Mouse (Mus musculus) forebrain, postnatal 0 days (tissue): ENCODE measurements around the gene Plcl1. TPM values are rescaled to one million over a fixed set of nuclear protein-coding genes. Genes with fewer than 3 reads are reported as not detected.
"Not testable (repeated sequence)": the region's sequence is repeated elsewhere in the genome, so short reads cannot be mapped to it uniquely, and the experiment has no call there.

Experiments
- ATAC-seq: fragments of 200-750 bp; cut with Nextera tagmentation; 2 replicates; pipeline ENCODE4 v1.8.0; 2017; ENCODE audit warnings: mild to moderate bottlenecking, moderate library complexity
- DNase-seq: peaks from one replicate; pipeline ENCODE4 v3.0.0-alpha.2; 2015
- H3K27ac ChIP-seq: fragments of 300-500 bp; sonication (generic); 2 replicates; pipeline ENCODE4 v1.5.1; 2014; ENCODE audit warnings: low read depth, mild to moderate bottlenecking, antibody characterized with exemption, low read length, moderate library complexity, mixed read lengths
- H3K27me3 ChIP-seq: fragments of 300-500 bp; sonication (generic); 2 replicates; pipeline ENCODE4 v1.6.1; 2014; ENCODE audit warnings: mild to moderate bottlenecking, low read length, mixed read lengths; ENCODE audit not compliant: insufficient read depth
- H3K36me3 ChIP-seq: fragments of 300-500 bp; sonication (generic); 2 replicates; pipeline ENCODE4 v1.6.1; 2014; ENCODE audit warnings: mild to moderate bottlenecking, moderate library complexity; ENCODE audit not compliant: insufficient read depth
- H3K4me1 ChIP-seq: fragments of 300-500 bp; sonication (generic); 2 replicates; pipeline ENCODE4 v1.6.1; 2014; ENCODE audit warnings: antibody characterized with exemption; ENCODE audit not compliant: insufficient read depth
- H3K4me2 ChIP-seq: fragments of 300-500 bp; sonication (generic); 2 replicates; pipeline ENCODE4 v1.6.1; 2014; ENCODE audit warnings: low read depth, mild to moderate bottlenecking, moderate library complexity
- H3K4me3 ChIP-seq: fragments of 300-500 bp; sonication (generic); 2 replicates; pipeline ENCODE4 v1.5.1; 2014; ENCODE audit warnings: low read depth, low read length, mixed read lengths
- H3K9ac ChIP-seq: fragments of 300-500 bp; sonication (generic); 2 replicates; pipeline ENCODE4 v1.6.1; 2014; ENCODE audit warnings: mild to moderate bottlenecking
- H3K9me3 ChIP-seq: fragments of 300-500 bp; sonication (generic); 2 replicates; pipeline ENCODE4 v1.6.1; 2016; ENCODE audit warnings: low read length
- CTCF ChIP-seq: sonication (generic); IDR thresholded peaks from 2 replicates; pipeline ENCODE4 v1.5.1; 2016; ENCODE audit warnings: antibody characterized with exemption, control low read depth, low read depth
- WGBS: fragments of 180-500 bp; shearing (Covaris S2); extraction: QIAGEN DNeasy Blood & Tissue Kit; methylation state at CpG from one replicate; pipeline ENCODE4 v1.1.7; 2014; 5-methylcytosine and 5-hydroxymethylcytosine counted together
- polyA plus RNA-seq: library from polyadenylated mRNA; unstranded; fragments of >200 nt; fragmentation: Nextera tagmentation; extraction: Ambion mirVana; gene quantifications from 2 replicates; pipeline ENCODE4 v1.2.1, GENCODE M21; 2015
- total RNA-seq: library from RNA; depleted of rRNA; stranded (reverse); fragments of >200 nt; gene quantifications from 2 replicates; pipeline ENCODE4 v1.2.3, GENCODE M21; 2014

Plcl1 gene
- total and polyA plus RNA-seq, 2 experiments from 2014 or later, result 3.0 to 7.7 TPM

GRCm38 (mm10) chr1:55448104-55448503 lies 42.4 kb downstream of the Plcl1 start:
- H3K9ac ChIP-seq, result no peak overlapping the region
- no peaks in the 10 kb centered on the region for H3K36me3 ChIP-seq
- no peaks in the 10 kb centered on the region for H3K4me1 ChIP-seq
- ATAC-seq (no peak), DNase-seq (no peak)
- no peaks in the 10 kb centered on the region; the same call in 1 of the 2 replicates for H3K27me3 ChIP-seq
- WGBS, result 59% methylated on average over 1 of the region's 1 CpGs
- no peak overlapping the region for H3K27ac ChIP-seq
- no peak overlapping the region for H3K4me2 ChIP-seq
- no peak for TF ChIP-seq CTCF
- H3K4me3 ChIP-seq, result no peak overlapping the region
- H3K9me3 ChIP-seq, result no peaks in the 10 kb centered on the region

- H3K27me3 ChIP-seq, result no peaks in the 10 kb centered on the region; the same call in 1 of the 2 replicates
- no peak overlapping the region for H3K4me3 ChIP-seq
- no peak for TF ChIP-seq CTCF
- no peaks in the 10 kb centered on the region for H3K4me1 ChIP-seq
- no peak overlapping the region for H3K9ac ChIP-seq
- ATAC-seq (no peak), DNase-seq (no peak)
- H3K36me3 ChIP-seq, result no peaks in the 10 kb centered on the region
- H3K9me3 ChIP-seq, result no peaks in the 10 kb centered on the region
- no peak overlapping the region for H3K27ac ChIP-seq
- no peak overlapping the region for H3K4me2 ChIP-seq
- 67% methylated on average over 3 of the region's 3 CpGs for WGBS
These were observed 44.1 kb downstream of the Plcl1 start for GRCm38 (mm10) chr1:55449779-55450178.

- Histone ChIP-seq H3K4me2 (no peak overlapping the region), H3K9me3 (no peaks in the 10 kb centered on the region), H3K27me3 (no peaks in the 10 kb centered on the region), H3K36me3 (no peaks in the 10 kb centered on the region), H3K27ac (no peak overlapping the region), H3K4me3 (no peak overlapping the region), H3K9ac (no peak overlapping the region), H3K4me1 (no peaks in the 10 kb centered on the region)
- TF ChIP-seq CTCF, result no peak
- WGBS, result 42% methylated on average over 5 of the region's 5 CpGs
- DNase-seq (peak; percentile 26), ATAC-seq (peak; percentile 84)
These were observed 48.4 kb downstream of the Plcl1 start for GRCm38 (mm10) chr1:55454119-55454518.

GRCm38 (mm10) chr1:55462301-55462700 lies 56.6 kb downstream of the Plcl1 start:
- Histone ChIP-seq H3K27me3 (no peaks in the 10 kb centered on the region), H3K27ac (no peak overlapping the region), H3K4me3 (no peak overlapping the region), H3K9me3 (no peaks in the 10 kb centered on the region), H3K4me2 (no peak overlapping the region), H3K36me3 (no peaks in the 10 kb centered on the region), H3K4me1 (no peaks in the 10 kb centered on the region), H3K9ac (no peak overlapping the region)
- no peak for DNase-seq
- WGBS, result 58% methylated on average over 5 of the region's 5 CpGs
- no peak for ATAC-seq
- no peak for TF ChIP-seq CTCF

- no peaks in the 10 kb centered on the region for H3K36me3 ChIP-seq
- H3K4me3 ChIP-seq, result no peak overlapping the region
- no peak overlapping the region for H3K4me2 ChIP-seq
- WGBS, result 85% methylated on average over 9 of the region's 9 CpGs
- no peak overlapping the region for H3K9ac ChIP-seq
- TF ChIP-seq CTCF, result no peak
- H3K4me1 ChIP-seq, result no peaks in the 10 kb centered on the region
- no peaks in the 10 kb centered on the region for H3K9me3 ChIP-seq
- H3K27ac ChIP-seq, result no peak overlapping the region
- no peak for ATAC-seq
- DNase-seq, result no peak
- H3K27me3 ChIP-seq, result no peaks in the 10 kb centered on the region
These were observed 68.0 kb downstream of the Plcl1 start for GRCm38 (mm10) chr1:55473756-55474155.

GRCm38 (mm10) chr1:55474976-55475375 lies 69.3 kb downstream of the Plcl1 start:
- H3K36me3 ChIP-seq, result no peaks in the 10 kb centered on the region
- no peak for TF ChIP-seq CTCF
- no peak overlapping the region for H3K9ac ChIP-seq
- no peak overlapping the region for H3K4me3 ChIP-seq
- WGBS, result 79% methylated on average over 7 of the region's 7 CpGs
- no peaks in the 10 kb centered on the region for H3K27me3 ChIP-seq
- H3K9me3 ChIP-seq, result no peaks in the 10 kb centered on the region
- no peak overlapping the region for H3K4me2 ChIP-seq
- ATAC-seq (no peak), DNase-seq (no peak)
- H3K4me1 ChIP-seq, result no peaks in the 10 kb centered on the region
- no peak overlapping the region for H3K27ac ChIP-seq

- not testable (repeated sequence) for H3K27ac ChIP-seq, DNase-seq, H3K9ac ChIP-seq, ATAC-seq, H3K4me2 ChIP-seq, H3K4me3 ChIP-seq, H3K4me1 ChIP-seq, H3K27me3 ChIP-seq, H3K9me3 ChIP-seq, H3K36me3 ChIP-seq
- WGBS, result 84% methylated on average over 10 of the region's 10 CpGs
These were observed 81.7 kb downstream of the Plcl1 start for GRCm38 (mm10) chr1:55487371-55487770.

GRCm38 (mm10) chr1:55488261-55488660 lies 82.5 kb downstream of the Plcl1 start:
- H3K27me3 ChIP-seq, result no peaks in the 10 kb centered on the region
- H3K4me3 ChIP-seq, result no peak overlapping the region
- no peaks in the 10 kb centered on the region for H3K9me3 ChIP-seq
- no peak for TF ChIP-seq CTCF
- 87% methylated on average over 2 of the region's 2 CpGs for WGBS
- H3K4me2 ChIP-seq, result no peak overlapping the region
- no peaks in the 10 kb centered on the region for H3K4me1 ChIP-seq
- ATAC-seq (no peak), DNase-seq (no peak)
- H3K27ac ChIP-seq, result no peak overlapping the region
- H3K9ac ChIP-seq, result no peak overlapping the region
- H3K36me3 ChIP-seq, result no peaks in the 10 kb centered on the region
